Mouse (Mus musculus) lung, postnatal 36 days (tissue): ENCODE results near the gene Mpzl3.
A peak's percentile ranks its signal among the peaks of the same experiment; 100 is the strongest.
"Not testable (repeated sequence)": the region's sequence is repeated elsewhere in the genome, so short reads cannot be mapped to it uniquely, and the experiment has no call there.

Experiments used
- DNase-seq: peaks from one replicate; pipeline ENCODE4 v3.0.0; 2022; ENCODE audit warnings: mixed read lengths

The Mpzl3 gene

DNA sequence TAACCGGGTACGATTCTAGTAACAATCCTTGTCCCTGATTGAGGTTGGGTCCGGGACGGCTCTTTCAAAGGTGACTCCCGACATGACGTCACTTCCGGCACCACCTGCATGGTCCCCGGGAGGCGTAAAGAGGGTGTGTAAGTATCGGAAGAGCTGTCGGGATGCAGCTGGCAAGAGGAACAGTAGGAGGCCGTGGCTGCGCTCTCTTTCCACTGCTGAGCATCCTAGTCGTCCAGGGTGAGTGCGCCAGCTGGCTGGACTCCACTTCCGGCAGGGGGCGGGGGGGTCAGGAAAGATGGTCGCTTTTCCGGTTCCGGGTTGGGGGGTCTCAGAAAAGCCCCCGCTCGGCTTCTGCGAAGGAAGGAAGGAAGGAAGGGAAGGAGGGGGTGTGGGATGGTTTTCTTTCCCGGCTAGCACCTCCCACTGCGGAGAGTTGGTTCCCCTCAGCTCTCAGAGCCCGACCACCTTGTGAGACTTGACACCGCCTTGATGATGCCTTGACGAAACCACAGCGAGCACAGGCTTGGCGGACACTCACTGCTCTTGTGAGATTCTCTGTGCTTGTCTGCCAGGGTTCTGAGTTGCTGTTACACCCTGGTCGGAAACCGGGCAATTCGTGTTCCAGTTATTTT, at the start of gene Mpzl3:
Gene Mpzl3 (plus strand): TSS at position 105 of the 632 bp plus-strand sequence.
- DNase-seq = peak; percentile 85

- DNase-seq = no peak
These were observed 47.6 kb upstream of the Mpzl3 start for GRCm38 (mm10) chr9:45007404-45007803.

DNA sequence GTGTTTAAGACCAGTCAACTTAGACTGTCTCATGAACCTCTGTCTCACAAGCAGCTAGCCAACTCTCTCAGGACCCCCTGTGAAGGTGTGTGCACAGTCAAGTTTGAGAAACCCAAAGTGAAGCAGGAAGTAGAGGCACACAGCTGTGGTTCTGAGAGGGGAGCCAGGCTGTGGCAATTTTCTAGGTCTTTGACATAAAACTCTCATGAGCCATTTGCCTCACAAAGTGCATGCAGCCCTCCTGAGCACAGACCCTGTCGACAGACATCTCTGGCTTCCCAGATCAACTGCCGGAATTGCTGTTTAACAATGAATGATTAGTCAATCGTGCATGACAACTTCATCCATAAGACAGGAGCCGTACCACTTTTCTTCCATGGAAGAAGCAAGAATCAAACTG, 46.6 kb upstream of the Mpzl3 start:
- no peak for DNase-seq

DNA sequence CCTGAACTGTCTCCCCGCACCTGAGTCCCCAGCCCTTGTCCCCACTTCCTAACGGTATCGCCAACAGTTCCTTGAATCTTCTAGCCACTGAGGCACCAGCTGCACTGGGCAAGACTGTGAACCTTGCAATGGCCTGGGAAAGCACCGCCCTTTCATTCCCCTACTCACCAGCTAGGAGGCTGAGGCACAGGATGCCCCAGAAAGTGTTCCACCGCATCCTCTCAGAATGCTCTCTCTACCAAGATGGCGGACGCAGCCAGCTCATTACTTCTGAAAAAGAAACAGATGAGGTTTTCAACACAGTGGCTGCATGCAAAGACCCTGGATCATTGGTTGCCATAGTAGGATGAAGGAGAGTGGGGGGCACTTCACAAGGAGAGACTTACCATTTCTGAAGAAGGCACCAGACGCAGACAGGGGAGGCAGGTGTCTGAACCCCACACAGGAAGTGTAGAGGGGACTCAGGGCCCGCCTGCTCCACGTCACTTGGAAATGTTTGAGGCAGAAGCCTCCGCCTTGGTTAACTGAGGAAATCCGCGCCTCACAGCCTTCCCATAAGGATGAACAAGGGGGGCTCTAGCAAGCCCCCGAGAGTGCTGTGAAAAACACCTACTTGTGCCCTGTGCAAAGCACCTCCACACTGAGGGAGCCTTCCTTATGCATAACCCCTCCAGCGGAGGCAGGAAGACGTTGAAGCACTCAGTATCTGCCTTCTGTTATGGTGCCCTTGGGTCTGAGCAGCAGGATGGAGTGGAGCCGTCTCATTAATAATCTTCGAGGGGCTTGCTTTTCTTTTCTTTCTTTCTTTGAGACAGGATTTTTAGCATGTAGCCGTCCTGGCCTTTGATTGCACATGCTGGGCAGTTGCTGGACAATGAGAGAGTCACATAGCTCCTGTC, 45.6 kb upstream of the Mpzl3 start, which contains the start of gene Cd3e:
Gene Cd3e (minus strand): TSS at position 448 of the 899 bp plus-strand sequence.
- no peak for DNase-seq

- DNase-seq = no peak
These were observed 44.5 kb upstream of the Mpzl3 start for GRCm38 (mm10) chr9:45010461-45010860.

- no peak for DNase-seq
These were observed 43.7 kb upstream of the Mpzl3 start for GRCm38 (mm10) chr9:45011291-45011690.

- DNase-seq = no peak
These were observed 40.1 kb upstream of the Mpzl3 start for GRCm38 (mm10) chr9:45014879-45015278.

DNA sequence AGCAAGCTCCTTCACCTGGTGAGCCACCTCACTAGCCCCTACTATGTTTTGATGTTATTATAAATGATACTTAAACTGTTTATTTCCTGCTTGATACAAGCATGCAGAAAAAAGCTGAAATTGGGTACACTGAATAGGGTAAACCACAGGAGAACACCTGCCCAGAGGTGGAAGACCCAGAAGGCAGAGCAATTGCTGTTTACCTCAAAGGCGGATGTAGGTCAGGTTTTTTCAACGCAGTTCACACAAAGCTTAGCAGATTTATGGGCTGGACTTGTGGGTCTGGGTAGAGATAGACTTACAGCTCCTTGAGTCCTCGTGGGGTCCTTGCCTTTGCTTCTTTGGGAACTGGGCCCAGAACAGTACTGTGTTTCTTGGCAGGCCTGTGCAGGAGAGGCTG, 39.1 kb upstream of the Mpzl3 start:
- DNase-seq = no peak

DNA sequence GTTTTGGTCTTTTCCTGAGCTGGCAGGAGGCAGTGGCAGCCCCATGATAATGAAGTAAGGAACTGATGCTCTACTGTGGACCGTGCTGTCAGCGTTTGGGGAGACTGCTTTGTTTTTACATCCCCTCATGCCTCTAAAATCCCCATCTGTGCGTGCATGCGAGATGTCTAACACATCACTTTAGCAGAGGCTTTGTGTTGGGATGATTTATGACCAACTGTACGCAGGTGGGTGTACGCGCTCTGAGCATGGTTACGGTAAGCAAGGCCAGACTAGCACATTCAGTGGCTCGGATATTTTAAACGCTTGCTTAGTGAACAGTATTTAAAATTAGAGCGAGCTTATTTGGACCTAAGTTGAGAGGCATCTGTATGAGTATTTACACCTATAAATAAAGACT, 37.0 kb upstream of the Mpzl3 start:
- DNase-seq = no peak

- peak; percentile 80 for DNase-seq
These were observed 32.2 kb upstream of the Mpzl3 start for GRCm38 (mm10) chr9:45022800-45023199.

DNA sequence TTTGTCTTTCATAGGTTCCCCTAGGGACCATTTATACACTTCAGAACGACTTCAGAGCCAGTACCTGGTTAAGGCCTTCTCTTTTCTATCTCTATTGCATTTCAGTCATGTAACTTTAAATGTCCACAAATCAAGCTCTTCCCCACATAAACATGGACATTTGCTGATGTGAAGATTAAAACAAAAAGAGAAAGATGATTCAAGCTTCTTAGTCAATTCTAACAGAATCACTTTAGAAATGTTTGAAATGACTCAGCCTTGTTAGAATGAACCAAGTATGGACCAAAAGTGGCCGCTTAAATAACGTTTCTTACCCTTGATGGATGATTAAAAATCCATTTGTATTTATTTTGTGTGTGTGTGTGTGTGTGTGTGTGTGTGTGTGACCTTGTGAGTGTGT, 31.3 kb upstream of the Mpzl3 start:
- no peak for DNase-seq

GRCm38 (mm10) chr9:45024187-45024586, 30.8 kb upstream of the Mpzl3 start:
- DNase-seq = no peak

- no peak for DNase-seq
These were observed 27.6 kb upstream of the Mpzl3 start for GRCm38 (mm10) chr9:45027376-45027775.

DNA sequence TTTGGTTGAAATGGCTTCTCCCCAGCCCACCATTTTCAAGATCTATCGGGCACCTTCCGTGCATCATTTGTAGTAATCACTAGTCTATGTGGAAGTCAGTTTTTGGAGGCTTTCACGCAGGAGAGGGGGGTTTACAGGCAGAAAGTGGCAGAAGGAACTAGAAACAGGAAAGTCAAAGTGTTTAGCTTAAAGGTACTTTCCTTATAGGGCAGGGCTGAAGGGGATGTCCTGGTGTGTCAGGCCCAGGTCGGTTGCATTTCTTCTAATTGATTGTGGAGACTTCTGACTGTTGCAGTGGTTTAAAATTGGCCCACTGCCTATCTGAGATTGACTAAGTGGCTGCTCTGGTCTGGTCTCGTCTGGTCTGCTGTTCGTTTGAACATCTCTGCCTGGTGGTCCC, 24.6 kb upstream of the Mpzl3 start:
- no peak for DNase-seq

- DNase-seq = no peak
These were observed 22.7 kb upstream of the Mpzl3 start for GRCm38 (mm10) chr9:45032261-45032660.

DNA sequence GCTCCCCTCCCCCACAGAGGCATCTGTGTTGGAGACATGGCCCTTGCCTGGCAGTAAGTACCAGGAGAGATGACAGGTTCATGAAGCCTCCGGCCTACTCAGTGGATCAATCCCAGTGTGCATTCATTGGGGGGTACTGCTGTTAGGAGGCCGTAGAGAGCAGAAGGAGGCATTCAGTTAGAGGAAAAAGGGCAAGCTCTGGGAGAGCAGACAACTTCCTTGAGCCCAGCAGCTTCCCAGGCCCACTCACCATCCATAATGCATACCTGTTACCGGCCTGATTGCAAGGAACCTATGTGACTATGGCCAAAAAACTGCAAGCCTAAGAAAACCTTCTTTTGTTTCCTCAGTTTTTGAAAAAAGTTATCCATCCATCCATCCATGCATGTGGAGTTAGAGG, 20.5 kb upstream of the Mpzl3 start:
- no peak for DNase-seq

DNA sequence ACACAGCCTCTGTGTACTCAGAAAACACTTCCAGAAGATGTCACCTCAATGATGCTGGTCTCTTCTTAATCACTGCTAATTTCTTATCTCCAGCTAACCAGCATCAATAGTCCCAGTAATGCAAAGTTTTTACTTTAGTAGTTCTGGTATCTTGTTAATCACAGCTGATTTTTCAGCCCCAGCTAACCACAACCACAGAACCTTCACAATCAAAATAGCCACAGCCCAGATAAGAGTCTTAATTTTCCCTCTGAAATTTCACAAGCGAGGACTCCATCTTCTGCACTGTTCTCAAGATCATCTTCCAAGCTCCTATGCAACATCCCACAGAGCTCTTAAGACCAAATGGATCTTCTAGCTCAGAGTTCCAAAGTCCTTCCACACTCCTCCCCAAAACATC, 17.2 kb upstream of the Mpzl3 start:
- DNase-seq = not testable (repeated sequence)

- DNase-seq = no peak
These were observed 15.5 kb upstream of the Mpzl3 start, which contains the start of gene Mpzl2 for GRCm38 (mm10) chr9:45039499-45039898. Gene Mpzl2 (plus strand): TSS chr9:45039799.

GRCm38 (mm10) chr9:45040066-45040845, 14.7 kb upstream of the Mpzl3 start:
- peak; percentile 14 for DNase-seq

DNA sequence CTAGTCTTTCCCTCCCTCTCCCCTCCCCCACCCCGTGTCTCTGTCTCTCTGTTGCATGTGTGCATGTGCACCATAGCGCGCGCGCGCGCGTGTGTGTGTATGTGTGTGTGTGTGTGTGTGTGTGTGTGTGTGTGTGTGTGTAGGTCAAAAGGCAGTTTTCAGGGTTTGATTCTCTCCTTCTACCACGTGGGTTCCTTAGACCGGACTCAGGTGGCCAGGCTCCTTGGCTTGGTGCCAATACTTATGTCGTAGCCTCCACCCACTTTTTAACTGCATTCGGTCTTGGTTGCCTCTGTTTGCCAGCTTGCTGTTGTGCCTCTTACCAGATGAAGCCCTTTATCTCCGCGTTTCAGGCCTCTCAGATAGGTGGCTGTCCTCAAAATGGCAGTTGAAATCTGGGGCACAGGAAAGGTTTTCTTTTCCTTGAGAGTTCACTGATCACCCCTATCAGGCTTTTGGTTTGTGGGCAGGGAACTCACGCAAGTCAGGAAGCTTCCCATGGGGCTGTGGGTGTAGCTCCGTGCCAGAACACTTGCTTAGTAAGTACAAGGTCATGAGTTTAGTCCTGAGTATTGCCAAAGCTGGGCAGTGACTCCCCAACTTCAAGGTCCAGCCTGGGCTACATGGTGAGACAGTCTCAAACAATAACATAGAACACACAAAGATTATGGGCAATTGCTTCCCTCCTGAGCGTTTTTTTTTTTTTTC, 13.7 kb upstream of the Mpzl3 start:
- DNase-seq = peak; percentile 42

DNA sequence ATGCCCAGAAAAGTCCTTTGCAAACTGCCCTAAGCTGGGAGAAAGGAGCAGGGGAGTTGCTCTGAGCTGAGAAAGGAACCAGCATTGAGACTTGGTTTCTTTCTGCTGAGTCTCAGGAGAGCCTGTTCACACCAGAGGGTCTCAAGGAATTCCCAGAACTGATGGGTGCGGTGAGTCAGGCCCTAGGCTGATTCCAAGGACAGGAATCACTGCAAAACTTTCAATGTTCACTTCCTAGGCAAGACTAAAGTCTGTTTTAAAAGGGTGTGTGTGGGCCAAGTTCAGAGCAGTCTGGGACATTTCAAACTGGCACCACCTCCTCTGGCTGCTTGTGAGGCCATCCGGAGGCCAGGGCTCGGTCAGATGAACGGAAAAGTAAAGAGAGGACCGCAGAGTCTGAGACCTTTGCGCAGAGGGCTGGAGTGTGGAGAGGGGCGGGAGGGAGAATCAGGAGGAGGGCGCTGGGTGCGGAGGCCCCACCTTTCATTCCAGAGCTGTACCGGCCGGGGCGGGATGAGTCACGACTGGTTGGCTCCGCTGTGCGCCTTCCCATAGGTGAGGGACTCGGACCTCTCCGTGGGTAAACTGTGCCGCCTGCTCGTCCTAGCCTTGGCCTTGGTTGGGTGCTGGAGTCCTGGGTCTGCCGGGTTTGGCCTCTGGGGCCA, 12.8 kb upstream of the Mpzl3 start:
- DNase-seq = peak; percentile 70

GRCm38 (mm10) chr9:45042947-45043346, 12.0 kb upstream of the Mpzl3 start:
- DNase-seq = peak; percentile 10
